Mouse (Mus musculus) cortical plate, adult 2 months (tissue): ENCODE data around the gene Gltp.

Experiments
- CTCF ChIP-seq: fragments of 200-500 bp; IDR thresholded peaks from 2 replicates; pipeline ENCODE4 v1.5.1; 2011; ENCODE audit warnings: mild to moderate bottlenecking, control low read depth, low read length; ENCODE audit not compliant: insufficient read depth; ENCODE audit errors: extremely low read depth
- POLR2A ChIP-seq: fragments of 200-500 bp; IDR thresholded peaks from 2 replicates; pipeline ENCODE4 v1.6.1; 2011; ENCODE audit warnings: mild to moderate bottlenecking, low read length, control low read depth; ENCODE audit not compliant: insufficient read depth; ENCODE audit errors: extremely low read depth

DNA sequence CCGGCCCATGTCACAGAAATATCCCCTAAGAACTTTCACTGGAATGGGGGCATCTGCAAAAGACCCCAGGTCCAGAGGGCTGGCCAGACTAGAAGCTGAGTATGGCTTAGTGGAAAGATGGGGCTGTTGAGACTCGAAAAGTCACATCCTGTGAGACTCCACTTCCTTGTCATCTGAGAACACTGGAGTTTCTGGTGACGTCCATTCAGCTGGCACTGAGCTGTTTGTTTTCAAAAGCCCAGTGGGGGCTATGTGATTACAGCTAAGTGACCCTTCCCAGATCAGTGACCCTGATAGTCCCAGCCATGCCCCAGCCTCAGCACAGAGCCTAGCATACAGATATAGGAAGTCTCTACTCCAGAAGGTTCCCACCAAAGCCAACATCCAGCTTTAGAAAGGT lies 39.3 kb downstream of the Gltp start:
- TF ChIP-seq CTCF (no peak), POLR2A (no peak)
